Mouse (Mus musculus): Measurements from ENCODE around the gene Gm20747. TPM values are rescaled to one million over a fixed set of nuclear protein-coding genes. Genes with fewer than 3 reads are reported as not detected.

The Gm20747 gene
- polyA plus RNA-seq (2014; fragmentation: Illumina TruSeq; extraction: RNeasy Lipid Tissue Mini Kit (QIAGEN cat#74804); ENCODE audit: low replicate concordance): not detected

DNA sequence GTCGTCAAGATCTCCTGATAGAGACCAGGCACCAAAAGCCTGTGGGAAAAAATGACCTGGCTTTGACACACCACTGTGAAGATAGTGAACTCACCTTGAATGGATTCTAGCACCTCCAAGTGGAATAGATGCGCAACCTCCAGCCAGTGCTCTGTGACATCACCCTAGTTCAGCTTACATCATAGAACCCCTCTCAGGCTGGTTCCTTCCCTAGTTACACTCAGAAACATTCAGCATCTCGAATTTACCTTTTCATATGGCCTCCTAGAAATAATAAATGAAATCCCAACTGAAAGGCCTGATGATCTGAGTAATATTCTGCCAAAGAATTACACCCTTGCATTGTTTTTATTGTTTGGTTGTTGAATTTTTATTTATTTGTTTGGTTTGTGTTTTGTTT lies at the start of gene Gm20747:
Gm20747 (minus strand) TSS at position 101 of the 400 bp plus-strand sequence.

Data from small intestine, adult 10 weeks (tissue).